Mouse (Mus musculus): ENCODE data around the gene Olfr112.

DNA sequence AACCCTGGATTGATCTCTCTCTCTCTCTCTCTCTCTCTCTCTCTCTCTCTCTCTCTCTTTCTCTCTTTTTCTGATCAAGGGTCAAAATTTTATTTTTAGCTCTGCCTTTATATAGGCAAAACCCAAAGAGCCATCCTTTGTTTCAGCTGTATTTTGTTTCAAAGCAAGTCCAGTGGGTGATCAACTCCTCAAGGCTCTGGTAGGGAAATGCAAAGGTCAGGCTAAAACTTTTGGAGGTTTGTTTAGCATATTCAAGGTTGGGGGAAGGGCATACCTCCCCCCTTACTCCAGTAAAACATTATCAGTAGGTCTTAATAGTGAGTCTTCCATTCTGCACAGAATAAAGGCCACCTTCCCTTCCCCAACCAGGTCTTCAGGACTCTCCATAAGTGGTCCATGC, 34.1 kb downstream of the Olfr112 start:
- no peak for TF ChIP-seq CTCF (IDR thresholded peaks at IDR 0.05; ENCODE audit: borderline replicate concordance, insufficient read depth, low read length)
- no peak for TF ChIP-seq POLR2A (IDR thresholded peaks at IDR 0.05; ENCODE audit: low read depth, low read length)

Measured in embryonic fibroblast, embryonic 13.5 days (primary cell).